Mouse (Mus musculus) embryo, embryonic 9.5 days (tissue): ENCODE data around the gene Smarca1.

Source experiments
- DNase-seq: peaks from one replicate; pipeline ENCODE4 v3.0.0-alpha.2; 2017; ENCODE audit errors: extremely low spot score

Gene Smarca1

GRCm38 (mm10) chrX:47764440-47764839 lies 128.3 kb downstream of the Smarca1 start:
- DNase-seq = no peak

- DNase-seq = no peak
Observed at GRCm38 (mm10) chrX:47760212-47760611, 132.6 kb downstream of the Smarca1 start.
